Mouse (Mus musculus): ENCODE measurements at regions not wholly inside any gene's neighbourhood (a gene's known extent, or its start where the extent isn't known, plus 50 kb on each side); places are given as distances from the start of the nearest gene placed in this dataset.

- TF ChIP-seq POLR2A (IDR thresholded peaks at IDR 0.05; ENCODE audit: insufficient read depth, low read length) (no peak), CTCF (IDR thresholded peaks at IDR 0.05; ENCODE audit: low read depth, low read length) (no peak)
Measured at GRCm38 (mm10) chr9:31648551-31648950, 184.3 kb upstream of the Tmem45b start.

Data from ES-Bruce4 (cell line).